Mouse (Mus musculus) embryonic facial prominence, embryonic 15.5 days (tissue): ENCODE data around the gene Pacs1. TPM values are rescaled to one million over a fixed set of nuclear protein-coding genes. Genes with fewer than 3 reads are reported as not detected.
"Not testable (repeated sequence)": the region's sequence is repeated elsewhere in the genome, so short reads cannot be mapped to it uniquely, and the experiment has no call there.

Source experiments
- ATAC-seq: fragments of 200-750 bp; cut with Nextera tagmentation; 2 replicates; pipeline ENCODE4 v1.8.0; 2017; ENCODE audit warnings: low read depth, moderate TSS enrichment; ENCODE audit not compliant: insufficient number of reproducible peaks, low FRiP score, low TSS enrichment
- H3K27ac ChIP-seq: fragments of 300-500 bp; sonication (generic); replicated peaks from 2 replicates; pipeline ENCODE4 v1.5.1; 2015; ENCODE audit warnings: mild to moderate bottlenecking, inconsistent platforms
- H3K27me3 ChIP-seq: fragments of 300-500 bp; sonication (generic); 2 replicates; pipeline ENCODE4 v1.6.1; 2015; ENCODE audit warnings: inconsistent platforms
- H3K36me3 ChIP-seq: fragments of 300-500 bp; sonication (generic); 2 replicates; pipeline ENCODE4 v1.6.1; 2015; ENCODE audit warnings: mild to moderate bottlenecking, inconsistent platforms
- H3K4me1 ChIP-seq: fragments of 300-500 bp; sonication (generic); 2 replicates; pipeline ENCODE4 v1.6.1; 2015; ENCODE audit warnings: inconsistent platforms
- H3K4me2 ChIP-seq: fragments of 300-500 bp; sonication (generic); replicated peaks from 2 replicates; pipeline ENCODE4 v1.6.1; 2015; ENCODE audit warnings: mild to moderate bottlenecking, inconsistent platforms
- H3K4me3 ChIP-seq: fragments of 300-500 bp; sonication (generic); replicated peaks from 2 replicates; pipeline ENCODE4 v1.5.1; 2015; ENCODE audit warnings: mild to moderate bottlenecking, inconsistent platforms
- H3K9ac ChIP-seq: fragments of 300-500 bp; sonication (generic); 2 replicates; pipeline ENCODE4 v1.6.1; 2015; ENCODE audit warnings: inconsistent platforms
- H3K9me3 ChIP-seq: fragments of 300-500 bp; sonication (generic); replicated peaks from 2 replicates; pipeline ENCODE4 v1.6.1; 2016; ENCODE audit warnings: inconsistent platforms
- WGBS: fragments of 180-500 bp; shearing (Covaris S2); methylation state at CpG from one replicate; pipeline ENCODE4 v1.1.7; 2015; 5-methylcytosine and 5-hydroxymethylcytosine counted together
- polyA plus RNA-seq: library from polyadenylated mRNA; unstranded; fragments of >200 nt; fragmentation: Nextera tagmentation; extraction: Ambion mirVana; gene quantifications from 2 replicates; pipeline ENCODE4 v1.2.1, GENCODE M21; 2015

The Pacs1 gene
- polyA plus RNA-seq, 1 experiment from 2014 or later, result 30.6 TPM

DNA sequence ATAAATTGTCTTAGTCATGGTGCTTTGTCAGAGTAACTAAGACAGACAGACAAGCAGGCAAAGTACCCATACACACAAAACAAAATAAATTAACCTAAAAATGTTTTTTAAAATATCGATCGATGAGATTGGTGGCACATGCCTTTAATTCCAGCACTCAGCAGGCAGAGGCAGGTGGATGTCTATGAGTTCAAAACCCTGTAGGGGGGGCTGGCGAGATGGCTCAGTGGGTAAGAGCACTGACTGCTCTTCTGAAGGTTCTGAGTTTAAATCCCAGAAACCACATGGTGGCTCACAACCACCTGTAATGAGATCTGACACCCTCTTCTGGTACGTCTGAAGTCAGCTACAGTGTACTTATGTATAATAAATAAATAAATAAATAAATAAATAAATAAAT, 72.3 kb downstream of the Pacs1 start:
- 89% methylated on average over 4 of the region's 4 CpGs for WGBS
- H3K36me3 ChIP-seq, H3K4me2 ChIP-seq, H3K27ac ChIP-seq, H3K9me3 ChIP-seq, ATAC-seq, H3K4me3 ChIP-seq, H3K9ac ChIP-seq, H3K4me1 ChIP-seq, H3K27me3 ChIP-seq: not testable (repeated sequence)

- no peaks in the 10 kb centered on the region for H3K27me3 ChIP-seq
- no peak for ATAC-seq
- no peak overlapping the region for H3K4me3 ChIP-seq
- H3K9me3 ChIP-seq, result no peaks in the 10 kb centered on the region
- 83% methylated on average over 3 of the region's 3 CpGs for WGBS
- H3K27ac ChIP-seq, result no peak overlapping the region
- H3K4me1 ChIP-seq, result no peaks in the 10 kb centered on the region
- no peak overlapping the region for H3K4me2 ChIP-seq
- H3K9ac ChIP-seq, result no peak overlapping the region
- H3K36me3 ChIP-seq, result no peaks in the 10 kb centered on the region
These were observed 74.4 kb downstream of the Pacs1 start for GRCm38 (mm10) chr19:5198553-5198952.

DNA sequence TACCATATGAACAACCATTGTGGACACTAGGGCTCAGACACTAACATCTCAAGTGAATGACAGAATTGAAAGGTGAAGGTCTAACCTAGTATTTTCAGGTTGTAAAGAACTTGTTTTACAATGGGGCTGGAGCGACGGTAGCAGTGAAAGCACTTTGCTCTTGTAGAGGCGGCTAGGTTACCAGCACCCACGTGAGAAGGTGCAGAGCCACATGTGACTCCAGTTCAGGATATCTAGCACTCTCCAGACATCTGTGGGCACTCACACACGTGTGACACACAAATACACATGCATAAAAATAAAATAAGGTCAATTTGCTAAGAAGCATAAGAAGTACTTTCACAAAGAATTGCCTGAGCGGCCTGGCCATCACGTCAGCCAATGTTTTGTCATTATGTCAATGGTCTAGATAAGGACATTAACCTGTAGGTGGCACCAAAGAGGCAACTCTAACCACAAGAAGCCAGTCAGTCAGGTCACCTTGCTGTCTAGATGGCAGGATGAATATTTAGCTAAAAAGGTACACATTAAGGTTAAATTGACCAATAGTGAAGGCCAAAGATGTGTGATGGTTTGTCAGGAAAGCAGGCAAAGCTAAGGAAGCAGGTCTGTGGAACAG, 77.4 kb downstream of the Pacs1 start:
- WGBS, result 66% methylated on average over 7 of the region's 7 CpGs
- no peak overlapping the region for H3K9ac ChIP-seq
- H3K4me2 ChIP-seq, result no peak overlapping the region
- no peaks in the 10 kb centered on the region for H3K27me3 ChIP-seq
- H3K9me3 ChIP-seq, result no peaks in the 10 kb centered on the region
- H3K36me3 ChIP-seq, result no peaks in the 10 kb centered on the region
- no peaks in the 10 kb centered on the region for H3K4me1 ChIP-seq
- no peak for ATAC-seq
- H3K4me3 ChIP-seq, result no peak overlapping the region
- no peak overlapping the region for H3K27ac ChIP-seq

DNA sequence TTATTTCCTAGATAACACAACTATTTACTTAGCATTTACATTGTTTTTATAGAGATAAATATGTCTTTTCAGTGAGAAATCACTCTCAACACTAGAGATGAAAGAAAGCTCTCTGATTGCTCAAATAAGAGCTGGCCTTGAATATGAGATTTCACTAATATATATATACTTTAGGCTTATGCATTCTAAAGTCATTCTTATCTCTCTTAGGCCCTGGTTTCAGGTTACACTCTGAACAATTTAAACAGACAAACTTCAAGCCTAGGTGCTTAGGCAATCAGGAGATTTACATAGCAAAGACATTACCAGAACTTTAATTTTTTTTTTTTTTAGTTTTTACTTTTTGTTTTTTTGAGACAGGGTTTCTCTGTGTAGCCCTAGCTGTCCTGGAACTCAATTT, 80.5 kb downstream of the Pacs1 start:
- no peaks in the 10 kb centered on the region for H3K36me3 ChIP-seq
- no peaks in the 10 kb centered on the region for H3K4me1 ChIP-seq
- no peak overlapping the region for H3K9ac ChIP-seq
- H3K4me3 ChIP-seq, result no peak overlapping the region
- no peaks in the 10 kb centered on the region for H3K27me3 ChIP-seq
- no peaks in the 10 kb centered on the region for H3K9me3 ChIP-seq
- no peak overlapping the region for H3K4me2 ChIP-seq
- no peak for ATAC-seq
- H3K27ac ChIP-seq, result no peak overlapping the region

- Histone ChIP-seq H3K4me1 (no peaks in the 10 kb centered on the region), H3K27me3 (no peaks in the 10 kb centered on the region), H3K9me3 (no peaks in the 10 kb centered on the region; the same call in 1 of the 2 replicates), H3K4me3 (no peak overlapping the region), H3K27ac (no peak overlapping the region), H3K36me3 (0 out of 2 replicates have a peak, but pooled peaks cover 6% of the 10 kb centered on the region), H3K4me2 (no peak overlapping the region), H3K9ac (no peak overlapping the region)
- no peak for ATAC-seq
- WGBS, result 82% methylated on average over 2 of the region's 2 CpGs
These were observed 85.5 kb downstream of the Pacs1 start for GRCm38 (mm10) chr19:5187439-5187838.

- ATAC-seq, result no peak
- H3K9me3 ChIP-seq, result no peaks in the 10 kb centered on the region; the same call in 1 of the 2 replicates
- H3K36me3 ChIP-seq, result 0 out of 2 replicates have a peak, but pooled peaks cover 6% of the 10 kb centered on the region
- H3K27ac ChIP-seq, result no peak overlapping the region
- 55% methylated on average over 2 of the region's 2 CpGs for WGBS
- H3K9ac ChIP-seq, result no peak overlapping the region
- H3K4me1 ChIP-seq, result no peaks in the 10 kb centered on the region
- H3K4me3 ChIP-seq, result no peak overlapping the region
- no peaks in the 10 kb centered on the region for H3K27me3 ChIP-seq
- no peak overlapping the region for H3K4me2 ChIP-seq
These were observed 91.0 kb downstream of the Pacs1 start for GRCm38 (mm10) chr19:5181926-5182325.

GRCm38 (mm10) chr19:5178631-5179030, 94.3 kb downstream of the Pacs1 start:
- Histone ChIP-seq H3K36me3 (no peaks in the 10 kb centered on the region), H3K4me3 (no peak overlapping the region), H3K27me3 (no peaks in the 10 kb centered on the region), H3K4me2 (no peak overlapping the region), H3K9ac (no peak overlapping the region), H3K9me3 (no peaks in the 10 kb centered on the region), H3K27ac (no peak overlapping the region), H3K4me1 (no peaks in the 10 kb centered on the region)
- ATAC-seq, result no peak
- WGBS, result 61% methylated on average over 5 of the region's 5 CpGs

GRCm38 (mm10) chr19:5170430-5170829, 102.5 kb downstream of the Pacs1 start:
- no peaks in the 10 kb centered on the region for H3K4me1 ChIP-seq
- no peak overlapping the region for H3K9ac ChIP-seq
- H3K9me3 ChIP-seq, result no peaks in the 10 kb centered on the region
- no peak overlapping the region for H3K4me2 ChIP-seq
- no peak overlapping the region for H3K27ac ChIP-seq
- no peaks in the 10 kb centered on the region for H3K27me3 ChIP-seq
- WGBS, result 63% methylated on average over 1 of the region's 1 CpGs
- H3K4me3 ChIP-seq, result no peak overlapping the region
- ATAC-seq, result no peak
- peaks cover 6% of the 10 kb centered on the region; the same call in 1 of the 2 replicates for H3K36me3 ChIP-seq

DNA sequence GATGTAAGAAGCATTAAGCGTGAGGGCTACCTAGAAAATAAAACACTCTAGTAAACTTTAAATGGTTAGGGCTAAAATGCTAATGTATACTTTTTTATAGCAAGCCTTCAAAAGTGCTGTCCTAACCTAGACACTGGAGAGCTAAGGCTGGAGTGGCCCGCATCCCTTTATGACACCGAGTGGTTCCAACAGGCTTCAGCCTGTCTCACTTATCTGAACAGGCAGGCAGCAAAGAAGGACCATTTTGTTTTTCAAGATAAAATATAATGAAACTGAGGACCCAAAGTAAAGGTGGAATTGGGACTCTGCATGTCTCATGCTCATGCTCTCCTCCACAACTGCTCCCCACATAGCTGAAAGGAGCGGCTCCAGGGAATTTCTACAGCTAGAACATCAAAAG, 105.4 kb downstream of the Pacs1 start:
- no peaks in the 10 kb centered on the region for H3K27me3 ChIP-seq
- peaks cover 8% of the 10 kb centered on the region; the same call in 1 of the 2 replicates for H3K36me3 ChIP-seq
- H3K4me2 ChIP-seq, result no peak overlapping the region
- no peaks in the 10 kb centered on the region for H3K4me1 ChIP-seq
- H3K4me3 ChIP-seq, result no peak overlapping the region
- no peak overlapping the region for H3K9ac ChIP-seq
- 90% methylated on average over 4 of the region's 4 CpGs for WGBS
- H3K9me3 ChIP-seq, result no peaks in the 10 kb centered on the region
- no peak overlapping the region for H3K27ac ChIP-seq
- no peak for ATAC-seq

DNA sequence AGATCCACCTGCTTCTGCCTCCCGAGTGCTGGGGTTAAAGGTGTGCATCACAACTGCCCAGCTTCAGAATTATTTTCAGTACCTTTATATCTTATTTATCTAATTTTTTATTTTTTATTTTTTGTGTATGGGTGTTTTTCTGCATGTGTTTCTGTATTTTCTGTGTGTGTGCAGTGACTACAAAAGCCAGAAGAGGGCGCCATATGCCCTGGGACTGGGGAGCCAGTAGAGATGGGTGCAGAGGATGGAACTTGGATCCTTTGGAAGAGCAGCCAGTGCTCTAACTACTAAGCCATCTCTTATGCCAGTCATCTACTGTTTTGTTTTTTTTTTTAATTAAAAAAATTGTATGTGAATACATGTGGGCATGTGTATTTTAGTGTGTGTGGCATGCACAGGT, 108.5 kb downstream of the Pacs1 start:
- no peak overlapping the region for H3K4me2 ChIP-seq
- peaks cover 8% of the 10 kb centered on the region; the same call in 1 of the 2 replicates for H3K36me3 ChIP-seq
- WGBS, result 63% methylated on average over 2 of the region's 2 CpGs
- no peak for ATAC-seq
- no peaks in the 10 kb centered on the region for H3K27me3 ChIP-seq
- H3K9ac ChIP-seq, result no peak overlapping the region
- H3K27ac ChIP-seq, result no peak overlapping the region
- H3K4me1 ChIP-seq, result no peaks in the 10 kb centered on the region
- no peaks in the 10 kb centered on the region for H3K9me3 ChIP-seq
- no peak overlapping the region for H3K4me3 ChIP-seq

DNA sequence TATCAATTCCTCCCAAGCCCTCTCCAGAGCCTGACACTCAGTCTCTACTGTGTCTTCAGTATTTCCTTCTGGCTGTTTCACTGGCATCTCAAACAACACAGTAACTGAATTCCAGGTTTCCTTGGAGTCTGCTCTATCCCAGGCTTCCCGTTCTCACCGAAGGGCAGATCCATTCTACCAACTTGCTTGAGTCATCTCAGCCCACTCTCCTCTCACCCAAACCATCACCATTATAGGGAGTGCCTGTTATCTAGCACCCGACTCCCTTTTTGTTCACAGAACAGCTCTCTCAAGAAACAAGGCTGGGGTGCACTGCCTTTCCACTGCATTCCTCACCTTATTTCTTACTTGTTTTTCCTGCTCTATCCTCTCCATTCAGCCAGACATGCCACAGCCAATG, 111.0 kb downstream of the Pacs1 start:
- no peak overlapping the region for H3K9ac ChIP-seq
- H3K4me2 ChIP-seq, result no peak overlapping the region
- no peak for ATAC-seq
- no peaks in the 10 kb centered on the region for H3K27me3 ChIP-seq
- H3K9me3 ChIP-seq, result no peaks in the 10 kb centered on the region
- H3K4me1 ChIP-seq, result no peaks in the 10 kb centered on the region
- no peak overlapping the region for H3K27ac ChIP-seq
- H3K4me3 ChIP-seq, result no peak overlapping the region
- H3K36me3 ChIP-seq, result peaks cover 7% of the 10 kb centered on the region; the same call in 1 of the 2 replicates
- 88% methylated on average over 3 of the region's 3 CpGs for WGBS

GRCm38 (mm10) chr19:5152261-5152660, 120.7 kb downstream of the Pacs1 start:
- H3K4me1 ChIP-seq, result no peaks in the 10 kb centered on the region
- H3K9me3 ChIP-seq, result no peaks in the 10 kb centered on the region
- H3K27ac ChIP-seq, result no peak overlapping the region
- no peaks in the 10 kb centered on the region for H3K27me3 ChIP-seq
- H3K4me2 ChIP-seq, result no peak overlapping the region
- no peak overlapping the region for H3K4me3 ChIP-seq
- 87% methylated on average over 6 of the region's 6 CpGs for WGBS
- no peak for ATAC-seq
- no peak overlapping the region for H3K9ac ChIP-seq
- peaks cover 35% of the 10 kb centered on the region for H3K36me3 ChIP-seq
